Mouse (Mus musculus) megakaryocyte, embryonic 14.5 days (primary cell): ENCODE measurements around the gene Gm21887.

Source experiments
- FLI1 ChIP-seq: IDR thresholded peaks from 2 replicates; pipeline ENCODE4 v1.6.1; 2012; ENCODE audit warnings: low read length, inconsistent platforms, mixed read lengths
- GATA1 ChIP-seq: IDR thresholded peaks from 3 replicates; pipeline ENCODE4 v1.6.1; 2012; ENCODE audit warnings: mixed read lengths, low read length, inconsistent platforms, borderline replicate concordance

DNA sequence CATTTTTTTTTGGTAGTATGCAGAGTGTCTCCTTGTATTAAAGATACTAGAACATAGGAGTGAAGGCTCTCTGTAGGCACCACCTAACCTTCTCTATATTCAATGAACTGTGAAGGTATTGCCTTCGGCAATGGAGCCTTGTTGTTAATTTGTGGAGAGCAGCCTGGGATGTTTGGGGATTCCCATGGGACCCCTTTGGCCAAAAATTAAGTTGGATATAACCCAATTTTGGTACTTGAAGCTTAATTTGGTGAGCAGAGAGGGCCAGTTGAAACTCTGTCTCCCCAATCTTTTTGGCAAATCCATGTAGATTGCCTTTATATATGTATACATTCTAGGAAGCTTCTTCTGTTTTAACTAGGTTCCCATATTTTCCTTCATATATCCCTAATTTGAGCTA is 40.1 kb upstream of the Gm21887 start:
- TF ChIP-seq FLI1 (no peak), GATA1 (no peak)
